Mouse (Mus musculus) embryonic facial prominence, embryonic 11.5 days (tissue): ENCODE measurements around the gene Lin28a. TPM values are rescaled to one million over a fixed set of nuclear protein-coding genes. Genes with fewer than 3 reads are reported as not detected.
A peak's percentile ranks its signal among the peaks of the same experiment; 100 is the strongest.

Experiments
- ATAC-seq: fragments of 200-750 bp; cut with Nextera tagmentation; replicated peaks from 2 replicates; pipeline ENCODE4 v1.8.0; 2017; ENCODE audit warnings: low read depth; ENCODE audit not compliant: insufficient number of reproducible peaks, low FRiP score, low TSS enrichment
- DNase-seq: peaks from one replicate; pipeline ENCODE4 v3.0.0-alpha.2; 2015; ENCODE audit warnings: low spot score
- H3K27ac ChIP-seq: fragments of 300-500 bp; sonication (generic); replicated peaks from 2 replicates; pipeline ENCODE4 v1.5.1; 2014; ENCODE audit warnings: mild to moderate bottlenecking, low read depth, low read length, control low read depth
- H3K27me3 ChIP-seq: fragments of 300-500 bp; sonication (generic); 2 replicates; pipeline ENCODE4 v1.6.1; 2014; ENCODE audit warnings: mild to moderate bottlenecking, low read length, moderate library complexity, mixed read lengths; ENCODE audit not compliant: control insufficient read depth, insufficient read depth
- H3K36me3 ChIP-seq: fragments of 300-500 bp; sonication (generic); replicated peaks from 2 replicates; pipeline ENCODE4 v1.6.1; 2014; ENCODE audit warnings: low read depth, mild to moderate bottlenecking, low read length, moderate library complexity, mixed read lengths; ENCODE audit not compliant: control insufficient read depth, insufficient read depth
- H3K4me1 ChIP-seq: fragments of 300-500 bp; sonication (generic); 2 replicates; pipeline ENCODE4 v1.6.1; 2014; ENCODE audit warnings: low read length, mixed read lengths; ENCODE audit not compliant: control insufficient read depth, insufficient read depth
- H3K4me2 ChIP-seq: fragments of 300-500 bp; sonication (generic); 2 replicates; pipeline ENCODE4 v1.6.1; 2014; ENCODE audit warnings: low read depth, mild to moderate bottlenecking, control low read depth, low read length, moderate library complexity
- H3K4me3 ChIP-seq: fragments of 300-500 bp; sonication (generic); 2 replicates; pipeline ENCODE4 v1.5.1; 2014; ENCODE audit warnings: low read depth, low read length, control low read depth
- H3K9ac ChIP-seq: fragments of 300-500 bp; sonication (generic); replicated peaks from 2 replicates; pipeline ENCODE4 v1.6.1; 2014; ENCODE audit warnings: mild to moderate bottlenecking, control low read depth, low read length
- H3K9me3 ChIP-seq: fragments of 300-500 bp; sonication (generic); replicated peaks from 2 replicates; pipeline ENCODE4 v1.6.1; 2016; ENCODE audit warnings: mild to moderate bottlenecking, low read length, inconsistent platforms, mixed read lengths; ENCODE audit not compliant: control insufficient read depth
- WGBS: fragments of 180-500 bp; shearing (Covaris S2); extraction: QIAGEN DNeasy Blood & Tissue Kit; methylation state at CpG from one replicate; pipeline ENCODE4 v1.1.7; 2014; 5-methylcytosine and 5-hydroxymethylcytosine counted together
- polyA plus RNA-seq: library from polyadenylated mRNA; unstranded; fragments of >200 nt; fragmentation: Nextera tagmentation; extraction: Ambion mirVana; gene quantifications from 2 replicates; pipeline ENCODE4 v1.2.1, GENCODE M21; 2014

Lin28a gene
- polyA plus RNA-seq, 1 experiment from 2014 or later, result 0.49 TPM

- H3K4me3 ChIP-seq, result no peak overlapping the region; the same call in 1 of the 2 replicates
- H3K27me3 ChIP-seq, result no peaks in the 10 kb centered on the region
- H3K9ac ChIP-seq, result 0 out of 2 replicates have a peak overlapping the region, but pooled peaks have one; percentile 32
- peaks cover 6% of the 10 kb centered on the region; the same call in 1 of the 2 replicates for H3K4me1 ChIP-seq
- no peak for ATAC-seq
- 56% methylated on average over 8 of the region's 8 CpGs for WGBS
- H3K4me2 ChIP-seq, result peak overlapping the region; percentile 86
- no peak overlapping the region for H3K27ac ChIP-seq
- H3K9me3 ChIP-seq, result no peaks in the 10 kb centered on the region
- H3K36me3 ChIP-seq, result peaks cover 7% of the 10 kb centered on the region
- DNase-seq, result no peak
Observed at GRCm38 (mm10) chr4:133969114-133969770, 49.4 kb downstream of the Lin28a start.

GRCm38 (mm10) chr4:133968150-133968921 lies 50.3 kb downstream of the Lin28a start, which contains the start of gene Hmgn2:
Gene Hmgn2 (minus strand): TSS chr4:133968650.
- under 1% methylated on average over 42 of the region's 42 CpGs for WGBS

GRCm38 (mm10) chr4:133967866-133968149 lies 50.8 kb downstream of the Lin28a start:
- Histone ChIP-seq H3K4me2 (peak overlapping the region; percentile 86), H3K27ac (peak overlapping the region; percentile 96), H3K4me3 (peak overlapping the region; percentile 73), H3K9me3 (no peaks in the 10 kb centered on the region), H3K27me3 (no peaks in the 10 kb centered on the region), H3K9ac (peak overlapping the region; percentile 84), H3K4me1 (peaks cover 6% of the 10 kb centered on the region; the same call in 1 of the 2 replicates), H3K36me3 (peaks cover 10% of the 10 kb centered on the region)
- under 1% methylated on average over 28 of the region's 29 CpGs for WGBS
- ATAC-seq, result peak; percentile 88
- DNase-seq, result peak; percentile 99

More at GRCm38 (mm10) chr4:133968150-133968921, 50.3 kb downstream of the Lin28a start, which contains the start of gene Hmgn2:
- peaks cover 10% of the 10 kb centered on the region for H3K36me3 ChIP-seq
- no peaks in the 10 kb centered on the region for H3K27me3 ChIP-seq
- DNase-seq (peak; percentile 76), ATAC-seq (peak; percentile 76)
- peak within 1 kb of the TSS; percentile 73 for H3K4me3 ChIP-seq
- H3K4me1 ChIP-seq, result peaks cover 6% of the 10 kb centered on the region; the same call in 1 of the 2 replicates
- H3K4me2 ChIP-seq, result peak within 1 kb of the TSS; percentile 86
- peak within 1 kb of the TSS; percentile 84 for H3K9ac ChIP-seq
- peak within 1 kb of the TSS; percentile 96 for H3K27ac ChIP-seq
- H3K9me3 ChIP-seq, result no peaks in the 10 kb centered on the region

GRCm38 (mm10) chr4:133967138-133967865 lies 51.3 kb downstream of the Lin28a start:
- WGBS, result under 1% methylated on average over 74 of the region's 101 CpGs
- peak overlapping the region; percentile 96 for H3K27ac ChIP-seq
- H3K4me1 ChIP-seq, result peaks cover 6% of the 10 kb centered on the region; the same call in 1 of the 2 replicates
- no peaks in the 10 kb centered on the region for H3K9me3 ChIP-seq
- H3K36me3 ChIP-seq, result peaks cover 10% of the 10 kb centered on the region
- DNase-seq (peak; percentile 97), ATAC-seq (peak; percentile 33)
- H3K4me2 ChIP-seq, result peak overlapping the region; percentile 35
- peak overlapping the region; percentile 82 for H3K9ac ChIP-seq
- peak overlapping the region; percentile 73 for H3K4me3 ChIP-seq
- no peaks in the 10 kb centered on the region for H3K27me3 ChIP-seq

- WGBS, result 53% methylated on average over 12 of the region's 12 CpGs
- peak overlapping the region; percentile 73 for H3K4me3 ChIP-seq
- H3K27ac ChIP-seq, result no peak overlapping the region
- no peak for ATAC-seq
- H3K27me3 ChIP-seq, result no peaks in the 10 kb centered on the region
- DNase-seq, result no peak
- H3K4me2 ChIP-seq, result peak overlapping the region; percentile 35
- H3K9ac ChIP-seq, result peak overlapping the region; percentile 82
- H3K9me3 ChIP-seq, result no peaks in the 10 kb centered on the region
- H3K4me1 ChIP-seq, result peaks cover 6% of the 10 kb centered on the region; the same call in 1 of the 2 replicates
- peaks cover 10% of the 10 kb centered on the region for H3K36me3 ChIP-seq
Observed at GRCm38 (mm10) chr4:133966271-133966940, 52.2 kb downstream of the Lin28a start.

GRCm38 (mm10) chr4:133962566-133962965 lies 56.1 kb downstream of the Lin28a start:
- H3K9ac ChIP-seq, result no peak overlapping the region
- WGBS, result 88% methylated on average over 7 of the region's 7 CpGs
- no peak overlapping the region for H3K27ac ChIP-seq
- no peak overlapping the region for H3K4me2 ChIP-seq
- no peak for DNase-seq
- H3K4me1 ChIP-seq, result no peaks in the 10 kb centered on the region
- H3K27me3 ChIP-seq, result no peaks in the 10 kb centered on the region
- H3K36me3 ChIP-seq, result peaks cover 10% of the 10 kb centered on the region
- no peak for ATAC-seq
- no peaks in the 10 kb centered on the region for H3K9me3 ChIP-seq
- H3K4me3 ChIP-seq, result no peak overlapping the region

GRCm38 (mm10) chr4:133958884-133959283 lies 59.8 kb downstream of the Lin28a start:
- ATAC-seq, result no peak
- 83% methylated on average over 1 of the region's 1 CpGs for WGBS
- Histone ChIP-seq H3K4me3 (no peak overlapping the region), H3K27ac (no peak overlapping the region), H3K4me2 (no peak overlapping the region), H3K36me3 (no peaks in the 10 kb centered on the region; the same call in 1 of the 2 replicates), H3K27me3 (no peaks in the 10 kb centered on the region), H3K4me1 (no peaks in the 10 kb centered on the region), H3K9ac (no peak overlapping the region), H3K9me3 (no peaks in the 10 kb centered on the region)
- no peak for DNase-seq
